Mouse (Mus musculus) liver, adult 2 months (tissue): ENCODE measurements at regions not wholly inside any gene's neighbourhood (a gene's known extent, or its start where the extent isn't known, plus 50 kb on each side); places are given as distances from the start of the nearest gene placed in this dataset.

Experiments used
- CTCF ChIP-seq: fragments of 200-500 bp; IDR thresholded peaks from 2 replicates; pipeline ENCODE4 v1.5.1; 2011; ENCODE audit warnings: low read depth, low read length, control low read depth
- POLR2A ChIP-seq: fragments of 200-500 bp; IDR thresholded peaks from 2 replicates; pipeline ENCODE4 v1.6.1; 2011; ENCODE audit warnings: low read length, control low read depth; ENCODE audit not compliant: insufficient read depth; ENCODE audit errors: extremely low read depth

GRCm38 (mm10) chr9:34353744-34354143 lies 131.9 kb upstream of the Kirrel3 start:
- no peak for TF ChIP-seq CTCF
- no peak for TF ChIP-seq POLR2A
